Mouse (Mus musculus) layer of hippocampus, adult 9-11 months (tissue): Measurements from ENCODE around the gene Gna13.
"Not testable (repeated sequence)": the region's sequence is repeated elsewhere in the genome, so short reads cannot be mapped to it uniquely, and the experiment has no call there.

Experiments
- DNase-seq: peaks from one replicate; pipeline ENCODE4 v3.0.0; 2022

Gene Gna13

GRCm38 (mm10) chr11:109362463-109363190, at the start of gene Gna13:
Gna13 (plus strand) TSS chr11:109362831.
- peak; percentile 93 for DNase-seq

GRCm38 (mm10) chr11:109316921-109317320, 45.7 kb upstream of the Gna13 start:
- DNase-seq = peak; percentile 24

DNA sequence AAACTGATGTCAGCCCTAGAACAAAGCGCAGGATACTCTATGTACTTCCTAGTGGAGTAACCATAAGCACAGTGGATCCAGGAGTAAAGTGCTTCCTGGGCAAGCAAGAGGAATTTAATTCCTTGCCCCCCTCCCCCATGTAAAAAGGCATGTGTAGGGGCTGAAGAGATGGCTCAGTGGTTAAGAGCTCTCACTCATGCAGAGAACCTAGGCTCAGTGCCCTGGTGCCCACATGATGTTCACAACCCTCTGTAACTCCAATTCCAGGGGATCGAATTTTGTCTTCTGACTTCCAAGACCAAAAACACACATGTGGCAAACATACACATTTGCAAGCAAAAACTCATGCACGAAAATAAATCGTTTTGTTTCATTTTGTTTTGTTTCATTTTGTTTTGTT, 43.2 kb upstream of the Gna13 start:
- no peak for DNase-seq

GRCm38 (mm10) chr11:109319946-109320345, 42.7 kb upstream of the Gna13 start:
- no peak for DNase-seq

- peak; percentile 83 for DNase-seq
Measured at GRCm38 (mm10) chr11:109320361-109320933, 42.2 kb upstream of the Gna13 start.

- DNase-seq = no peak
Measured at GRCm38 (mm10) chr11:109326270-109326669, 36.4 kb upstream of the Gna13 start.

DNA sequence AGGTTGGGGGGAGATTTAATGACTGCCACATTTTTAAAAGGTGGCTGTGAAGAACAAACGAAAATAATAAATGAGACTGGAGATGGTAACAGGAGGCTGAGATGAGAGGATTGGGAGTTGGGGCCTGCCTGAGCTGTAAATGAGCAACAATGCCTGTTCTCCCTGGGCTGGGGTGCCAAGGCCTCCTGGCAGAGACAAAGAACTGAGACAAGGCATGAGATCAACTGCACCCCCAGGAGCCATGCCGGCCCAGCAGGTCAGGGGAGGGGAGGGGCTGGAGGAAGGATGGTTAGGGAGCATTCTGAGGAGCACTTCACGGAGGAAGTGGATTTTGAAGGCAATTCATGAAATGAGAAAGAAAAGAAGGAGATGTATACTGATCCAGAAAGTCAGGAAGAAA, 35.2 kb upstream of the Gna13 start:
- DNase-seq = no peak

DNA sequence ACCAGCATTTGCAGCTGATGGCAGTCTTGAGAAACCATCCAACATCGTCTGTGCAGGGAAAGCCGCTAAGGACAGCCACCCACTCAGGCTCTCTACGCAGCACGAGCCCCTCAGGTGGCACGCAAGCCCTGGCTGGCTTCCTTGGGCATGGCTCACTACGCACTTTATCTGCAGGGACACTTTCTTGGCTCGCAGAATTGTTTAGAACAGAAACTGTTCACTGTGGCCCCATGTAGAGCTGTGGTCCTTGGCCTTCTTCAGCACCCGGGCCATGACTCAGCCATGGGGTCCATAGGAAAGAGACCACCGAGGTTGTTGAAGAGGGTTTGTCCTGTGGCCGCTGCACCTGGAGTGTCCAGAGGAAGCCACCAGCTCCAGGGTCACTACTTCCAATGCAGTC, 34.7 kb upstream of the Gna13 start:
- no peak for DNase-seq

GRCm38 (mm10) chr11:109329331-109329730, 33.3 kb upstream of the Gna13 start:
- DNase-seq = no peak

DNA sequence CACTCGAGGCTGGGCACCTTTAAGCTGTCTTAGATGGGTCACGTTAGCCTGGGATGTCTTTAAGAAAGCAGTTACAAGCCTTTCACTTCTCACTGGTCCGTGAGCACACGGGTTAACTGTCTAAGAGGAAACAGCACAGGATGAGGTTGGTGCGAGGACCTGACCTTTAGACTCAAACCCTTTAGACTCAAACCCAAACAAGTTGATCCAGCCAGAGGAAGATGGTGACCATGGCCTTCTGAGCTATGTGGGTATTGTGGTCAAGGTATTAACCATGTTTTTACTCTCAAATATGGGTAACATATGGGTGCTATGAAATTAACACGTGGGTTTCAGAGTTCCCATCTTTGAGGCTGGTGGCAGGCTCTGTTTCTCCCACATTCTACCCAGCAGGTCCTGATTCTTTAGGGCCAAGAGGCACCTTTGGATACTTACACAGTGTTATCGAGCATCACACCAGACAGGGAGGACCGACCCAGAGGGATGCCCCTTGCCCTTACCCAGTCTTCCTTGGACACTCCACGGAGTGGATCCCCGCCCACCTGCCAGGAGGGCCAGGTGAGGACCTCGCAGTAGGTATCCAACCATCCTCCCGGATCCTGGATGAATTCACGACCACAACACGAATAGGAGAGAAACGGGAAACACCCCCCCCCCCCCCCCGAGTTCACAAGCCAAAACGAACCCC, 31.8 kb upstream of the Gna13 start:
- DNase-seq = no peak

DNA sequence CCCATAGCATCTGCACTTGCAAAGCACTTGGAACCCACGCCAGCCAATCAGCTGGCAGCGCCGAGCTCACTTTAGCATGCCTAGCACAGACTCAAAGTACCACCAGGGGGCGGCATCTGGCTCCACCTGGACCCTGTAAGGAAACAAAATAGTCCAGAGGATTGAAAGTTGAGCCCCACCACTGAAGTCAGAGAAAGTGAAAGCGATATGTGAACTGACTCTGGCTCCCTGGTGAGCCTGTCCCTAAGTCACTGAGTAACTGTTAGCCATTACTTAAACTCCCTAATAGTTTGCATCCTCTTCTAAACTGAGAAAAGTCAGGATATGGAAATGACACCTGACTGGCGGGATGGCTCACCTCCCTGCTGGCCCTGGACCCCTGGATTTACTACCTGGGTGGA, 31.2 kb upstream of the Gna13 start:
- peak; percentile 90 for DNase-seq

GRCm38 (mm10) chr11:109332722-109333121, 29.9 kb upstream of the Gna13 start:
- DNase-seq = no peak

- no peak for DNase-seq
Measured at GRCm38 (mm10) chr11:109334773-109335172, 27.9 kb upstream of the Gna13 start.

DNA sequence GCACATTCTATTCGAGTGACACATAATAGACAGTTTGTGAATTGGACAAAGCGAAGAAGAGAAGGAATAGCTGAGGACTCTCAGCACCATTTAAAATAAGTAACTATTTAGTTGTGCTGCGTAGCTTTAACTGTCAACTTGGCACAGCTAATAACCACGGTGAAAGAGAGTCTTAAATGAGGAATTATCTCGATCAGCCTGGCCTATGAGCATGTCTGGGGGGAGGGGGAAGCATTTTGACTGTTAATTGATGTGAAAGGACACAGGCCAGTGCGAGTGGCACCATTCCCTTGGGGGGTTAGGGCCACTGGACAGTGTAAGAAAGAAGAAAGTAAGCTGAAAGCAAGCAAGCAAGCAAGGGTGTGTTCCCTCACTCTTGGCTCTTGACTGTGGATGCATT, 26.7 kb upstream of the Gna13 start:
- DNase-seq = no peak

DNA sequence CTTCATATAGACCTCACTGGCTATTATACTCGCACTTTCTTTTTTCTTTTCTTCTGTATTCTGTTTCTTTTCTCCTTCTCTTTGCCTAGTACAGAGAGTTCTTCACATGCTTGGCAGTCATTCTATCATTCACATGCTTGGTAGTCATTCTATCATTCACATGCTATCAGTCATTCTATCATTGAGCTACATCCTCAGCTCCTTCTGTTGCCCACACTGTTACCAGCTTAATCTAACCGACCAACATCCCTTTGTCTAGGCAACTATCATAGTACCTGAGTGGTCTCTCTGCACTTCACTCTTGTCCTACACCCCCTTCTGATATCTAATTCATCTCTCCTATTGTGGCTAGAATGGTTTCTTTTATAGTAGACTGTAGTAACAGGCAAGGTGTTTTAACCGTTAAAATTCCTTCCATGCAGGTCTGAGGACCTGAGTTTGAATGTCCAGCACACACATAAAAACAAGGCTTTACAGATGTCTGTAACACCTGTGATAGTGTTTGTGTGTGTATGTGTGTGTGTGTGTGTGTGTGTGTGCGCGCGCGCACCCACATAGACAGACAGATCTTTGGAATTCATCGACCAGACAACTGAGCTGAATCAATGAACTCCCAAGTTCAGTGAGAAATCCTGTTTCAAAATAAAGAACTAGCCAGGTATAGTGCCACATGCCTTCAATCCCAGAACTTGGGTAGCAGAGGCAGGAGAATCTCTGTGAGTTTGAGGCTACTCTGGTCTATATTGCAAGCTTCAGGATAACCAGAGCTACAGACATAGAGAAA, 23.3 kb upstream of the Gna13 start:
- no peak for DNase-seq

DNA sequence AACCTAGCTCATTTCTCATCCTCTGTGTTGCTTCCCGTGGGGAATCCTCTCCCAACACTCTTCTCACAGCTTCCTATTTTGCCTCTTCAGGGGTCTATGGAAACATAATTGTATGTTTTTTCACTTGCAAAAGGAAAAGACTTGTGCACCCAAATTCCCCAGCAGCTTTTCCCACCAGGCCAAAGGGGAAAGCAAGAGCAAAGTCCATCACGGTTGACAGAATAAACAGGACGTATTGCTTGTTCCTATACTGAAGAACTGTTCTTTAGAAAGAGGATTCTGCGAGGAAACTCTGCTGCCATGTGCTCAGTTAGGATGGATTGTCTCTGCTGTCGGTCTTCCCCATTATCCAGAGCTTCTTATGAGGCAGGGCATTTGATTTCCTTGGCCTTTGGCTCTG, 22.1 kb upstream of the Gna13 start:
- DNase-seq = no peak

DNA sequence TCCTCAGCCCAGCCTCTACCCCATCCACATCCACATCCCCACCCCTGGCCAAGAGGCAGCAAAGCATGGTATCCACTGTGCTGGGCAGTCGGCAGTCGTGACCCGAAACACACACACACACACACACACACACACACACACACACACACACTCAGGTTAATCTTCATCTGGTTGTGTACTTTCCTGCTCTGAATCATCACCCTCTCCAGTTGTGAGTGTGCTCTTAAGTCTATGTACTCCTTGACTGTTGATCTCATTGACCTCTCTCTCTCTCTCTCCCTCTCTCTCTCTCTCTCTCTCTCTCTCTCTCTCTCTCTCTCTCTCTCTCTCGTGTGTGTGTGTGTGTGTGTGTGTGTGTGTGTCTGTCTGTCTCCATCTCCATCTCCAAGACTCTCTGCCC, 20.0 kb upstream of the Gna13 start:
- DNase-seq = not testable (repeated sequence)

- no peak for DNase-seq
Measured at GRCm38 (mm10) chr11:109343558-109343957, 19.1 kb upstream of the Gna13 start.

- DNase-seq = no peak
Measured at GRCm38 (mm10) chr11:109343991-109344599, 18.5 kb upstream of the Gna13 start.

GRCm38 (mm10) chr11:109347242-109347959, 15.2 kb upstream of the Gna13 start:
- DNase-seq = peak; percentile 89

DNA sequence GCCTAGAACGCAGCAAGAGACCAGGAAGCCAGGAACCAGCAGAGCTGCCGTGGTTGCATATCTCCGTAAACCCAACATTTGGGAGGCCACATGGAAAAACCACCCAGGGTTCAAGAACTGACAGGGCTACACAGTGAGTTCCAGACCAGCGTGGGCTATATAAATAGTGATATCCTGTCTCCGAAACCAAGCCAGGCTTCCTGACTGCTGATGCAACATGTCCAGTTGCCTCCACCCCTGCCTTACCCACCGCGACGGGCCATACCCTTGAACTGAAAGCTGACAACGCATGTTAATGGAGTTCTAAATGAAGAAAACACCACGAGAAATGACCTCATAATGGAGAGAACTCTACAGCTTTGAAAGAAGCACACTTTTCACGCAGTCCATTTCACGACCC, 14.2 kb upstream of the Gna13 start:
- no peak for DNase-seq

GRCm38 (mm10) chr11:109349652-109350316, 12.8 kb upstream of the Gna13 start:
- DNase-seq = no peak
